Mouse (Mus musculus): ENCODE results near the gene Thap2.

- TF ChIP-seq CTCF (IDR thresholded peaks at IDR 0.05; ENCODE audit: borderline replicate concordance, control insufficient read depth, extremely low read depth, insufficient read depth, low read length, poor library complexity) (no peak), POLR2A (IDR thresholded peaks at IDR 0.05; ENCODE audit: control insufficient read depth, extremely low read depth, insufficient read depth, low read length, poor library complexity) (no peak)
Observed at GRCm38 (mm10) chr10:115391076-115391475, 6.8 kb upstream of the Thap2 start.
